Mouse (Mus musculus): ENCODE measurements around the gene Ccdc80.

DNA sequence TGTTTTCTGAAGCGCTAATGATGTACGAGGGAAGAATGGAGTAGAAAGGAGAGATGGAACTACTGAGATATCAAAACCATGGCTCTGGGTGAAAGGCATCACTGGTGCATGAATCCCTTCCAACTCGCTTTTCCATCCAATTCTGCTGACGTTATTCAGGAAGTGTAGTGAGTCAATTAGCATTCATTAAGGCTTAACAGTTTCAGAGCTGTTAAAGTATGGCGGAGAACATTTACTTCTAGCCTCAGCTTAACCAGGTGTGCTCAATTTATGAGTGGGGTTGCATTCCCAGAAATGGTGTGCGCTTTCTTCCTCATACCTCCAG is 5.6 kb downstream of the Ccdc80 start:
- TF ChIP-seq CTCF (IDR thresholded peaks at IDR 0.05; ENCODE audit: borderline replicate concordance, control insufficient read depth, extremely low read depth, insufficient read depth, low read length, poor library complexity) (no peak), POLR2A (IDR thresholded peaks at IDR 0.05; ENCODE audit: control insufficient read depth, extremely low read depth, insufficient read depth, low read length, poor library complexity) (no peak)

Measured in thymus, adult 2 months (tissue).